Mouse (Mus musculus) olfactory bulb, adult 2 months (tissue): ENCODE results near the gene Eif2b4.

Experiments
- CTCF ChIP-seq: fragments of 200-500 bp; IDR thresholded peaks from 2 replicates; pipeline ENCODE4 v1.5.1; 2012; ENCODE audit warnings: low read depth, mild to moderate bottlenecking, low read length, moderate library complexity; ENCODE audit not compliant: insufficient read depth
- POLR2A ChIP-seq: fragments of 200-500 bp; IDR thresholded peaks from 2 replicates; pipeline ENCODE4 v1.6.1; 2012; ENCODE audit warnings: mild to moderate bottlenecking, low read depth, low read length, moderate library complexity; ENCODE audit not compliant: insufficient read depth

DNA sequence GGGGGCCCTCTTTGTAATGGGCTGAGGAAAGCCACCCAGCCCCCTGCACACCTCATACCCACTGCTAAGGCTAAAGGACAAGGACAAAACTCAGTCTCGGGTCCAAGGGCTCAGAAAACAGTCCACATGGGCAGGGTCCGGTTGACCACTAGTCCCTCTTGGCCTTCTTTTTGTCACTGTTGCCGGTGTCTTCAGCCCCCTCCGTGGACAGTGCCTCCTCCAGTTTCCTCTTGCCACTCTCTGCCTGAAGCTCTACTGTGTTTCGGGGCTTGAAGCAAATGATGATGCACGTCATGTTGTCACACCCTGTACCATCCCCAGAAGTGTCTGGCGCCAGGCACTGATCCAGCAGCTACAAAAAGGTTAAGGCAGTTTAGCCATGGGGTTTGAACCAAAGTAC, 9.7 kb upstream of the Eif2b4 start:
- TF ChIP-seq CTCF (no peak), POLR2A (no peak)
